Mouse (Mus musculus): Measurements from ENCODE around the gene Btbd3.

- no peak for TF ChIP-seq CTCF (IDR thresholded peaks at IDR 0.05; ENCODE audit: low read depth, low read length)
- no peak for TF ChIP-seq POLR2A (IDR thresholded peaks at IDR 0.05; ENCODE audit: borderline replicate concordance, low read depth, low read length)
Observed at GRCm38 (mm10) chr2:138531160-138531967, 275.0 kb downstream of the Btbd3 start.

Data from bone marrow macrophage, adult 2 months (primary cell).